Mouse (Mus musculus) testis, adult 2 months (tissue): ENCODE measurements around the gene Kcnip2.

Experiments
- CTCF ChIP-seq: fragments of 200-500 bp; IDR thresholded peaks from 2 replicates; pipeline ENCODE4 v1.5.1; 2012; ENCODE audit warnings: low read depth, mild to moderate bottlenecking, inconsistent platforms, low read length, moderate library complexity; ENCODE audit not compliant: control insufficient read depth, insufficient read depth, insufficient replicate concordance
- POLR2A ChIP-seq: fragments of 200-500 bp; IDR thresholded peaks from 2 replicates; pipeline ENCODE4 v1.6.1; 2012; ENCODE audit warnings: low read depth, mild to moderate bottlenecking, inconsistent platforms, low read length, moderate library complexity; ENCODE audit not compliant: control insufficient read depth

DNA sequence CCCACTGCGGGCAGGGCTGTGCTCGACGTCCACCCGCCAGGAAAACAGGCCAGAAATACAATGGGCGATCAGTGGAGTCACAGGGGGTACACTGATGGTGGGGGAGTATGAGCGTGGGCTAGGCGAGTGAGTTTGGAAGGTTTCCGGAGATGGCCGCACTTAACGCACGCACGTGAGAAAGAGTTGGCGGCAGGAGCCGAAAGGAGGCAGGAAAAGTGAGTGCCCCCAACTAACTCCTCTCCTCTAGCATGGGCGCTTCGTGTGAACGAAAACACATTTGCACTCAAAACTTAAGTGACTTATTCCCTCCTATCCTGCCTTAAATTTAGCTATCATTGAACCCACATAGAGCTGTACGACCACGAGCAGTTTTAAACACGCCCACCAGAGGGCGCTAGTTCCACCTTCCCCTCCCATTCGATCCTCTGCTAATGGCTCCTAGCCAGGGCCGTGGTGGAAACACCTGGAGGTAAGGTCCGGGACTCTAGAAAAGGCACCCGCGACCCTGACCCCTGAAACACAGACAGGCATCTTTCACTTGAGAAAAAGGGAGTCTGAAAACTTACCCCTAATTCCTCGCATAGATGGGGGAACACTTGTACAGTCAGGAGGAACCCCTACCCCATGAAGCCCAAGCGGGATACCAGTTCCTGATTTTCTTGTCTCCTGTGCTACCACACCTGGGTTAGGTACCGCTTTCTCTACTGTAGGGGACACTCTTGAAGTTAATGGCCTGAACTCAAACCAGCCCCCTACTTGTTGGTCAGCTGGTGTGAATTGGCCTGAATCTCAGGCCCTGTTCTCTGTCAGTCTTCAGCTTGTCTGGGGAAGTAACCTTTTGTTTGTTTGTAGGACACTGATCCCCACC lies 69.5 kb downstream of the Kcnip2 start:
- TF ChIP-seq POLR2A (no peak), CTCF (peak; percentile 86; the same call in 1 of the 2 replicates)
